Mouse (Mus musculus) hindbrain, postnatal 0 days (tissue): ENCODE measurements at regions not wholly inside any gene's neighbourhood (a gene's known extent, or its start where the extent isn't known, plus 50 kb on each side); places are given as distances from the start of the nearest gene placed in this dataset.

ENCODE experiments used
- ATAC-seq: fragments of 200-750 bp; cut with Nextera tagmentation; 2 replicates; pipeline ENCODE4 v1.8.0; 2017; ENCODE audit warnings: mild to moderate bottlenecking, moderate TSS enrichment, moderate library complexity
- DNase-seq: peaks from one replicate; pipeline ENCODE4 v3.0.0-alpha.2; 2015; ENCODE audit warnings: low spot score
- H3K27ac ChIP-seq: fragments of 300-500 bp; sonication (generic); 2 replicates; pipeline ENCODE4 v1.5.1; 2014; ENCODE audit warnings: mild to moderate bottlenecking
- H3K27me3 ChIP-seq: fragments of 300-500 bp; sonication (generic); 2 replicates; pipeline ENCODE4 v1.6.1; 2014; ENCODE audit warnings: low read length, mixed read lengths; ENCODE audit not compliant: insufficient read depth
- H3K36me3 ChIP-seq: fragments of 300-500 bp; sonication (generic); 2 replicates; pipeline ENCODE4 v1.6.1; 2014; ENCODE audit warnings: low read length, mixed read lengths; ENCODE audit not compliant: insufficient read depth
- H3K4me1 ChIP-seq: fragments of 300-500 bp; sonication (generic); 2 replicates; pipeline ENCODE4 v1.6.1; 2014; ENCODE audit warnings: antibody characterized with exemption, low read length, mixed read lengths; ENCODE audit not compliant: insufficient read depth
- H3K4me2 ChIP-seq: fragments of 300-500 bp; sonication (generic); 2 replicates; pipeline ENCODE4 v1.6.1; 2014; ENCODE audit warnings: low read depth, mild to moderate bottlenecking, low read length, moderate library complexity, mixed read lengths
- H3K4me3 ChIP-seq: fragments of 300-500 bp; sonication (generic); 2 replicates; pipeline ENCODE4 v1.5.1; 2014; ENCODE audit warnings: low read length
- H3K9ac ChIP-seq: fragments of 300-500 bp; sonication (generic); replicated peaks from 2 replicates; pipeline ENCODE4 v1.6.1; 2014; ENCODE audit warnings: mild to moderate bottlenecking, low read length, moderate library complexity, mixed read lengths
- H3K9me3 ChIP-seq: fragments of 300-500 bp; sonication (generic); 2 replicates; pipeline ENCODE4 v1.6.1; 2016; ENCODE audit warnings: low read length, mixed read lengths
- CTCF ChIP-seq: IDR thresholded peaks from 2 replicates; pipeline ENCODE4 v1.5.1; 2016; ENCODE audit warnings: antibody characterized with exemption, control low read depth, low read depth
- WGBS: fragments of 180-500 bp; shearing (Covaris S2); extraction: QIAGEN DNeasy Blood & Tissue Kit; methylation state at CpG from one replicate; pipeline ENCODE4 v1.1.7; 2014; 5-methylcytosine and 5-hydroxymethylcytosine counted together

DNA sequence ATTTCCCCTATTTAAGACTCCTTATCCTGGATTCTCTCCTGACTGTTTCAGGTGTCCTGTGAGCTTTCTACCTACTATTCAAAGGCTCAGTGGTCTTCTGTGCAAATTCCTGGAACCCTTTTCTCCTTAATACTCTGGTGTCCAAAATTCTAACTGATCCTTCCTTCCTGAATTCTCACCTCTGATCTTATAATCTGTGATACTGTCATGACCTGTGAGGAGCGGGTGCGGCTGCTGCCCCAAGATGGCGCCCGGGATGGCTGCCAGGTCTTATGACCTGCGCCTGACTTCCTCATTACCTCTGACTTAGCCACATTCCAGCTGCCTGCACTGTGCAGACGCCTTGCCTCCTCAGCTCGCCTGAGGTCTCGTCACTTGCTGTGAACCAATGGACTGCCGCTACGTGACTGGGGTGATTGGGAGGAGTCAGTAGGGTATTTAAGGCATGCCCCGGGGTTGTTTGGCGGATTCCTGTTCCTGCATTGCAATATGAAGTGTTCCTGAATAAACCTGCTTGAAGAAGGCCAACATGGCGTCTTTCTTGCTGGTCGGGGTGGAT, 131.2 kb downstream of the Ptbp2 start:
- Histone ChIP-seq H3K27me3 (no peaks in the 10 kb centered on the region), H3K27ac (no peak overlapping the region), H3K4me3 (no peak overlapping the region), H3K4me2 (no peak overlapping the region), H3K36me3 (no peaks in the 10 kb centered on the region), H3K9me3 (no peaks in the 10 kb centered on the region), H3K4me1 (no peaks in the 10 kb centered on the region), H3K9ac (no peak overlapping the region)
- DNase-seq (no peak), ATAC-seq (no peak)
- TF ChIP-seq CTCF: no peak
- 94% methylated on average over 14 of the region's 14 CpGs for WGBS

DNA sequence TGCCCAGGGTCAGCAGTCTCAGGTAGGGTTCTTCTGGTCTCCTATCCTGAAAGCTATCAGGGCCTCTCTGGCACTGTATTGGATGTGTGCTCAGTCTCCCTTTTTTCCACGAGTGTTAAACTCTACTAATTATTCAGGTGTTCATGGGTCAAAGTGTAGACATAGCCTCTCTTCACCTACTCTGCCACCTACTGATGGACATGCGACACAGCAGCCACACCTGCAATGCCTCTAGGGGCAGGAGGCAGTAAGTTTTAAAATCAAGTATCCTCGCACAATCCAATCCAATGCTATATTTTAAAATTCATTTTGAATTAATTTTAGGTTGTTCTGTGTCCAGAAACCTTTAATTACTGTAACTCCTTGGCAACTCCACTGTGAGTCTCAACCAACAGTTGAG, 145.6 kb downstream of the Ptbp2 start:
- H3K36me3 ChIP-seq: no peaks in the 10 kb centered on the region
- no peak overlapping the region for H3K4me3 ChIP-seq
- no peaks in the 10 kb centered on the region for H3K9me3 ChIP-seq
- no peak overlapping the region for H3K9ac ChIP-seq
- TF ChIP-seq CTCF: 0 out of 2 replicates have a peak, but pooled peaks have one; percentile 13
- 63% methylated on average over 3 of the region's 3 CpGs for WGBS
- no peaks in the 10 kb centered on the region for H3K4me1 ChIP-seq
- no peak overlapping the region for H3K27ac ChIP-seq
- no peak overlapping the region for H3K4me2 ChIP-seq
- ATAC-seq: no peak
- H3K27me3 ChIP-seq: no peaks in the 10 kb centered on the region
- DNase-seq: no peak

DNA sequence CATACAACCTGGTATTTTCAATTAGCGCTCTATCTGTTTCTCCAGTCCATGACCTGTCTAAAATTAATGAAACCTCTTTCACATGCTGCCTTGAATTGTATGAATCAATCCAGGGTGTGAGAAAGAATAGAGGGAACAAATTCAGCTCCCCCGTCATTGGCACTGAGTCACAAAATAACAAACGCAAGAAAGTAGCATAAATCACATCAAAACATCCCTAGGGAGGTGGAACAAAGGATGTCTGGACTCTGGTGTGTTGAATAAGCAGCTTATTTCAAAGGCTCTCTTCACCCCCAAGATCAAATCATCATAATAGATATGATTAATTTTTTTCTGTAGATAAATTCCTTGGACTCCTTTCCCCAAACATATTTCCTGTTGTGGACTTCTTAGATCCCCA, 148.6 kb downstream of the Ptbp2 start:
- Histone ChIP-seq H3K9ac (no peak overlapping the region), H3K27ac (no peak overlapping the region), H3K4me3 (no peak overlapping the region), H3K9me3 (no peaks in the 10 kb centered on the region), H3K4me1 (no peaks in the 10 kb centered on the region), H3K27me3 (no peaks in the 10 kb centered on the region), H3K4me2 (no peak overlapping the region), H3K36me3 (no peaks in the 10 kb centered on the region)
- TF ChIP-seq CTCF: no peak
- DNase-seq (no peak), ATAC-seq (no peak)
- whole genome bisulfite sequencing: 40% methylated on average over 3 of the region's 3 CpGs

- no peak overlapping the region for H3K27ac ChIP-seq
- no peak overlapping the region for H3K4me3 ChIP-seq
- H3K36me3 ChIP-seq: no peaks in the 10 kb centered on the region
- TF ChIP-seq CTCF: no peak
- H3K9ac ChIP-seq: no peak overlapping the region
- no peaks in the 10 kb centered on the region for H3K4me1 ChIP-seq
- no peak overlapping the region for H3K4me2 ChIP-seq
- ATAC-seq (no peak), DNase-seq (no peak)
- no peaks in the 10 kb centered on the region for H3K9me3 ChIP-seq
- WGBS: 81% methylated on average over 2 of the region's 2 CpGs
- no peaks in the 10 kb centered on the region for H3K27me3 ChIP-seq
These were observed 150.8 kb downstream of the Ptbp2 start for GRCm38 (mm10) chr3:119633516-119633915.

GRCm38 (mm10) chr3:119606116-119606515, 178.2 kb downstream of the Ptbp2 start:
- no peak for TF ChIP-seq CTCF
- H3K9ac ChIP-seq: no peak overlapping the region
- ATAC-seq (no peak), DNase-seq (no peak)
- H3K9me3 ChIP-seq: no peaks in the 10 kb centered on the region
- H3K4me3 ChIP-seq: no peak overlapping the region
- no peaks in the 10 kb centered on the region for H3K36me3 ChIP-seq
- H3K27me3 ChIP-seq: no peaks in the 10 kb centered on the region
- H3K4me2 ChIP-seq: no peak overlapping the region
- no peak overlapping the region for H3K27ac ChIP-seq
- no peaks in the 10 kb centered on the region for H3K4me1 ChIP-seq
- WGBS: 88% methylated on average over 1 of the region's 1 CpGs

GRCm38 (mm10) chr3:119588872-119589416, 195.3 kb downstream of the Ptbp2 start:
- peak; percentile 71 for ATAC-seq
- H3K27me3 ChIP-seq: no peaks in the 10 kb centered on the region
- no peaks in the 10 kb centered on the region for H3K9me3 ChIP-seq
- TF ChIP-seq CTCF: no peak
- DNase-seq: peak; percentile 21
- no peak overlapping the region for H3K9ac ChIP-seq
- no peaks in the 10 kb centered on the region for H3K4me1 ChIP-seq
- H3K4me2 ChIP-seq: no peak overlapping the region
- no peak overlapping the region for H3K4me3 ChIP-seq
- 17% methylated on average over 4 of the region's 4 CpGs for WGBS
- H3K27ac ChIP-seq: no peak overlapping the region
- no peaks in the 10 kb centered on the region for H3K36me3 ChIP-seq

- 73% methylated on average over 2 of the region's 2 CpGs for WGBS
These were observed 196.3 kb downstream of the Ptbp2 start for GRCm38 (mm10) chr3:119587971-119588370.

More at GRCm38 (mm10) chr3:119587971-119588370, 196.3 kb downstream of the Ptbp2 start:
- H3K36me3 ChIP-seq: no peaks in the 10 kb centered on the region
- no peak overlapping the region for H3K9ac ChIP-seq
- no peak overlapping the region for H3K4me2 ChIP-seq
- no peak overlapping the region for H3K27ac ChIP-seq
- no peak for DNase-seq
- no peak for ATAC-seq
- no peak for TF ChIP-seq CTCF
- H3K9me3 ChIP-seq: no peaks in the 10 kb centered on the region
- H3K4me3 ChIP-seq: no peak overlapping the region
- no peaks in the 10 kb centered on the region for H3K27me3 ChIP-seq
- H3K4me1 ChIP-seq: no peaks in the 10 kb centered on the region
